Mouse (Mus musculus) CH12.LX (cell line): Measurements from ENCODE around the gene Rxfp3.

Experiments
- CHD2 ChIP-seq: IDR thresholded peaks from 2 replicates; pipeline ENCODE4 v1.6.1; 2011; ENCODE audit warnings: low read length, improper control_type of control experiment
- CTCF ChIP-seq, 2 experiments: IDR thresholded peaks in 1 of 2; conservative IDR thresholded peaks in 1 of 2; 2 replicates each; pipeline ENCODE4 v1.5.1; 2011 to 2012; ENCODE audit warnings: low read depth in 2 of 2, low read length in 2 of 2, improper control_type of control experiment in 1 of 2, inconsistent platforms in 1 of 2, mild to moderate bottlenecking in 1 of 2, moderate library complexity in 1 of 2
- MAZ ChIP-seq: IDR thresholded peaks from 2 replicates; pipeline ENCODE4 v1.6.1; 2012; ENCODE audit warnings: low read depth, mild to moderate bottlenecking, inconsistent platforms, low read length, improper control_type of control experiment, moderate library complexity
- NELFE ChIP-seq: IDR thresholded peaks from 2 replicates; pipeline ENCODE4 v1.6.1; 2011; ENCODE audit warnings: low read depth, low read length, improper control_type of control experiment
- POLR2A ChIP-seq: IDR thresholded peaks from 2 replicates; pipeline ENCODE4 v1.6.1; 2011; ENCODE audit warnings: low read depth, mild to moderate bottlenecking, improper control_type of control experiment, low read length
- POLR2AphosphoS2 ChIP-seq: IDR thresholded peaks from 2 replicates; pipeline ENCODE4 v1.6.1; 2011; ENCODE audit warnings: low read depth, low read length, improper control_type of control experiment
- USF1 ChIP-seq: IDR thresholded peaks from 2 replicates; pipeline ENCODE4 v1.6.1; 2014; ENCODE audit warnings: low read depth, mild to moderate bottlenecking, inconsistent platforms, low read length, improper control_type of control experiment
- USF2 ChIP-seq: conservative IDR thresholded peaks from 2 replicates; pipeline ENCODE4 v1.6.1; 2011; ENCODE audit warnings: low read depth, low read length, improper control_type of control experiment
- ZC3H11A ChIP-seq: IDR thresholded peaks from 2 replicates; pipeline ENCODE4 v1.6.1; 2012; ENCODE audit warnings: low read depth, mild to moderate bottlenecking, inconsistent platforms, low read length, improper control_type of control experiment
- ZKSCAN1 ChIP-seq: IDR thresholded peaks from 2 replicates; pipeline ENCODE4 v1.6.1; 2012; ENCODE audit warnings: low read depth, inconsistent platforms, low read length, improper control_type of control experiment, borderline replicate concordance
- ZMIZ1 ChIP-seq: IDR thresholded peaks from 2 replicates; pipeline ENCODE4 v1.6.1; 2012; ENCODE audit warnings: low read depth, mild to moderate bottlenecking, inconsistent platforms, low read length, improper control_type of control experiment

DNA sequence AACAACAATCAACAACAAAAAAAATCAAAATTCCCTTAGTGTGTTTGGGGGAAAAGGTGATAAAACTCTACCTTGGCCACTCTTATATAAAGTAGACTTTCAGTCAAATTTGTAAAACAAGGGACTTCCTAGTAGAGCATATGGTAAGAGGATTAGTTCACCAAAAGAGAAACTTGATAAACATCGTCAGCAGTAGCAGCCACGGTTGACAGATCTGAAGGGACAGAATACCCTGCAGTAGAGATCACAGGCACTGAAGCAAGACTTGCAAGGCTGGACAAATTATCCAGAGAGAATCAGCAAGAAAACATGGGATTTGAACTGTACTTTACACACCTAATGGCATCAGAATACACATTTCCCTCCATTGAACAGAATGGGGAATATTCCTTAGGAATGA is 22.9 kb downstream of the Rxfp3 start:
- TF ChIP-seq CTCF (conservative IDR thresholded peaks at IDR 0.05 in 1 of 2, IDR thresholded peaks at IDR 0.05 in 1 of 2; ENCODE audit: low read depth in 2 of 2, low read length in 2 of 2) (no peak), POLR2AphosphoS2 (no peak), ZKSCAN1 (no peak), USF1 (no peak), USF2 (no peak), ZMIZ1 (no peak), POLR2A (no peak), NELFE (no peak), CHD2 (no peak), MAZ (no peak), ZC3H11A (no peak)
